Mouse (Mus musculus) CH12.LX (cell line): ENCODE measurements around the gene Fam160a2. TPM values are rescaled to one million over a fixed set of nuclear protein-coding genes. Genes with fewer than 3 reads are reported as not detected.

Source experiments
- DNase-seq: peaks from one replicate; pipeline ENCODE4 v3.0.0-alpha.2; 2013; ENCODE audit errors: extremely low read depth
- H3K27ac ChIP-seq: 2 replicates; pipeline ENCODE4 v1.5.1; 2012; ENCODE audit warnings: low read depth, mild to moderate bottlenecking, control low read depth, moderate library complexity; ENCODE audit not compliant: insufficient read depth
- H3K27me3 ChIP-seq: replicated peaks from 2 replicates; pipeline ENCODE3; 2012; ENCODE audit warnings: inconsistent platforms
- H3K36me3 ChIP-seq, 2 experiments: replicated peaks in 1 of 2; 2 replicates each; pipeline versions ENCODE3 to v1.6.1; 2012; ENCODE audit warnings: inconsistent platforms in 1 of 2, low read length in 1 of 2, mild to moderate bottlenecking in 1 of 2, mixed read lengths in 1 of 2, moderate library complexity in 1 of 2; ENCODE audit not compliant: control insufficient read depth in 1 of 2, insufficient read depth in 1 of 2
- H3K4me1 ChIP-seq, 2 experiments: 2 replicates each; pipeline ENCODE4 v1.6.1; 2012; ENCODE audit warnings: inconsistent platforms in 1 of 2, moderate library complexity in 1 of 2; ENCODE audit not compliant: insufficient read depth in 2 of 2, control insufficient read depth in 1 of 2
- H3K4me2 ChIP-seq: 2 replicates; pipeline ENCODE4 v1.6.1; 2012; ENCODE audit warnings: low read depth, mild to moderate bottlenecking, control low read depth; ENCODE audit not compliant: poor library complexity, insufficient read depth, severe bottlenecking
- H3K4me3 ChIP-seq, 3 experiments: fragments of 150-350 bp in 1 of 3; sonication (generic) in 1 of 3; replicated peaks in 1 of 3; 2 replicates each; pipeline versions ENCODE3 to v1.5.1; 2011 to 2012; ENCODE audit warnings: low read depth in 2 of 3, low read length in 2 of 3, mild to moderate bottlenecking in 2 of 3, moderate library complexity in 2 of 3, control low read depth in 1 of 3, improper control_type of control experiment in 1 of 3, inconsistent platforms in 1 of 3, mixed read lengths in 1 of 3; ENCODE audit not compliant: poor library complexity in 1 of 3
- H3K79me2 ChIP-seq: replicated peaks from 2 replicates; pipeline ENCODE4 v1.6.1; 2012; ENCODE audit warnings: mild to moderate bottlenecking, moderate library complexity; ENCODE audit not compliant: control insufficient read depth, poor library complexity, insufficient read depth, severe bottlenecking; ENCODE audit errors: extremely low read depth
- H3K9ac ChIP-seq: 2 replicates; pipeline ENCODE4 v1.6.1; 2012; ENCODE audit warnings: low read depth, mild to moderate bottlenecking, control low read depth, moderate library complexity; ENCODE audit not compliant: insufficient read depth
- H3K9me3 ChIP-seq: replicated peaks from 2 replicates; pipeline ENCODE3; 2012; ENCODE audit warnings: low read length, inconsistent platforms, mixed read lengths
- BHLHE40 ChIP-seq: IDR thresholded peaks from 2 replicates; pipeline ENCODE4 v1.6.1; 2011; ENCODE audit warnings: mild to moderate bottlenecking, low read depth, low read length, improper control_type of control experiment
- CHD1 ChIP-seq: IDR thresholded peaks from 2 replicates; pipeline ENCODE4 v1.6.1; 2012; ENCODE audit warnings: low read depth, low read length, improper control_type of control experiment, inconsistent platforms
- CTCF ChIP-seq, 2 experiments: IDR thresholded peaks in 1 of 2; conservative IDR thresholded peaks in 1 of 2; 2 replicates each; pipeline ENCODE4 v1.5.1; 2011 to 2012; ENCODE audit warnings: low read depth in 2 of 2, low read length in 2 of 2, improper control_type of control experiment in 1 of 2, inconsistent platforms in 1 of 2, mild to moderate bottlenecking in 1 of 2, moderate library complexity in 1 of 2
- E2F4 ChIP-seq: IDR thresholded peaks from 2 replicates; pipeline ENCODE4 v1.6.1; 2011; ENCODE audit warnings: low read depth, low read length, improper control_type of control experiment; ENCODE audit not compliant: insufficient replicate concordance
- ELF1 ChIP-seq: IDR thresholded peaks from 2 replicates; pipeline ENCODE4 v1.6.1; 2014; ENCODE audit warnings: low read depth, mild to moderate bottlenecking, inconsistent platforms, low read length, improper control_type of control experiment
- EP300 ChIP-seq: IDR thresholded peaks from 2 replicates; pipeline ENCODE4 v1.6.1; 2011; ENCODE audit warnings: low read length, improper control_type of control experiment
- ETS1 ChIP-seq: conservative IDR thresholded peaks from 2 replicates; pipeline ENCODE4 v1.6.1; 2012; ENCODE audit warnings: low read depth, mild to moderate bottlenecking, inconsistent platforms, low read length, improper control_type of control experiment, moderate library complexity
- GABPA ChIP-seq: IDR thresholded peaks from 2 replicates; pipeline ENCODE4 v1.6.1; 2012; ENCODE audit warnings: low read depth, low read length, improper control_type of control experiment, inconsistent platforms; ENCODE audit not compliant: insufficient replicate concordance
- JUN ChIP-seq: IDR thresholded peaks from 2 replicates; pipeline ENCODE4 v1.6.1; 2011; ENCODE audit warnings: low read depth, mild to moderate bottlenecking, low read length, improper control_type of control experiment, moderate library complexity; ENCODE audit not compliant: insufficient read depth
- MEF2A ChIP-seq: IDR thresholded peaks from 2 replicates; pipeline ENCODE4 v1.6.1; 2014; ENCODE audit warnings: low read depth, mild to moderate bottlenecking, inconsistent platforms, low read length, improper control_type of control experiment, borderline replicate concordance
- MXI1 ChIP-seq: IDR thresholded peaks from 2 replicates; pipeline ENCODE4 v1.6.1; 2011; ENCODE audit warnings: mild to moderate bottlenecking, low read depth, low read length, improper control_type of control experiment
- MYC ChIP-seq: IDR thresholded peaks from 2 replicates; pipeline ENCODE4 v1.6.1; 2011; ENCODE audit warnings: low read depth, mild to moderate bottlenecking, improper control_type of control experiment, low read length
- NELFE ChIP-seq: IDR thresholded peaks from 2 replicates; pipeline ENCODE4 v1.6.1; 2011; ENCODE audit warnings: low read depth, low read length, improper control_type of control experiment
- NRF1 ChIP-seq: IDR thresholded peaks from 2 replicates; pipeline ENCODE4 v1.6.1; 2014; ENCODE audit warnings: low read depth, mild to moderate bottlenecking, inconsistent platforms, low read length, improper control_type of control experiment, moderate library complexity
- PAX5 ChIP-seq: IDR thresholded peaks from 2 replicates; pipeline ENCODE4 v1.6.1; 2012; ENCODE audit warnings: low read length, inconsistent platforms, mixed read lengths
- POLR2A ChIP-seq: IDR thresholded peaks from 2 replicates; pipeline ENCODE4 v1.6.1; 2011; ENCODE audit warnings: low read depth, mild to moderate bottlenecking, improper control_type of control experiment, low read length
- POLR2AphosphoS2 ChIP-seq: IDR thresholded peaks from 2 replicates; pipeline ENCODE4 v1.6.1; 2011; ENCODE audit warnings: low read depth, low read length, improper control_type of control experiment
- RAD21 ChIP-seq: IDR thresholded peaks from 2 replicates; pipeline ENCODE4 v1.6.1; 2011; ENCODE audit warnings: low read depth, mild to moderate bottlenecking, low read length, improper control_type of control experiment, moderate library complexity
- SIN3A ChIP-seq: IDR thresholded peaks from 2 replicates; pipeline ENCODE4 v1.6.1; 2012; ENCODE audit warnings: low read length, improper control_type of control experiment, inconsistent platforms
- SMC3 ChIP-seq: IDR thresholded peaks from 2 replicates; pipeline ENCODE4 v1.6.1; 2011; ENCODE audit warnings: low read depth, low read length, improper control_type of control experiment
- TBP ChIP-seq: conservative IDR thresholded peaks from 2 replicates; pipeline ENCODE4 v1.6.1; 2011; ENCODE audit warnings: low read depth, low read length, improper control_type of control experiment
- TCF12 ChIP-seq: IDR thresholded peaks from 2 replicates; pipeline ENCODE4 v1.6.1; 2014; ENCODE audit warnings: low read depth, mild to moderate bottlenecking, inconsistent platforms, low read length, improper control_type of control experiment
- UBTF ChIP-seq: IDR thresholded peaks from 2 replicates; pipeline ENCODE4 v1.6.1; 2012; ENCODE audit warnings: low read depth, mild to moderate bottlenecking, inconsistent platforms, low read length, improper control_type of control experiment, moderate library complexity
- USF1 ChIP-seq: IDR thresholded peaks from 2 replicates; pipeline ENCODE4 v1.6.1; 2014; ENCODE audit warnings: low read depth, mild to moderate bottlenecking, inconsistent platforms, low read length, improper control_type of control experiment
- ZC3H11A ChIP-seq: IDR thresholded peaks from 2 replicates; pipeline ENCODE4 v1.6.1; 2012; ENCODE audit warnings: low read depth, mild to moderate bottlenecking, inconsistent platforms, low read length, improper control_type of control experiment
- ZKSCAN1 ChIP-seq: IDR thresholded peaks from 2 replicates; pipeline ENCODE4 v1.6.1; 2012; ENCODE audit warnings: low read depth, inconsistent platforms, low read length, improper control_type of control experiment, borderline replicate concordance
- ZMIZ1 ChIP-seq: IDR thresholded peaks from 2 replicates; pipeline ENCODE4 v1.6.1; 2012; ENCODE audit warnings: low read depth, mild to moderate bottlenecking, inconsistent platforms, low read length, improper control_type of control experiment
- ZNF384 ChIP-seq: IDR thresholded peaks from 2 replicates; pipeline ENCODE4 v1.6.1; 2012; ENCODE audit warnings: low read depth, low read length, improper control_type of control experiment, inconsistent platforms
- dilution Hi-C: fragments of 300-500 bp; cut with MboI; formaldehyde crosslinking; loops from 2 replicates; pipeline ENCODE4 v1.14.3; 2020; ENCODE audit warnings: low sequenced_read_pairs; ENCODE audit not compliant: extremely low pct_unique_long_range_greater_than_20kb, extremely low pct_ligation_motif_present
- in situ Hi-C: fragments of 300-500 bp; cut with MboI; formaldehyde crosslinking; loops from 3 replicates; pipeline ENCODE4 v1.14.3; 2019; ENCODE audit warnings: low sequenced_read_pairs, low pct_ligation_motif_present, low pct_unique_long_range_greater_than_20kb, mixed read lengths
- polyA plus RNA-seq: library from polyadenylated mRNA; unstranded; fragments of >175 nt; gene quantifications from 2 replicates; pipeline ENCODE4 v1.2.1, GENCODE M21; 2012; ENCODE audit warnings: low read depth; ENCODE audit not compliant: insufficient read length
- total RNA-seq, 2 experiments: library from RNA; depleted of rRNA; stranded (reverse); fragments of 300-350 nt in 1 of 2; fragments of >200 nt in 1 of 2; gene quantifications; 2 replicates each; pipeline ENCODE4 v1.2.3; 2012 to 2014

Gene Fam160a2
- total and polyA plus RNA-seq, 3 experiments, result 3.1 to 7.2 (median 5.9) TPM

GRCm38 (mm10) chr7:105373976-105374375 is 25.9 kb downstream of the Fam160a2 start:
- DNase-seq, result no peak
- no peaks in the 10 kb centered on the region for H3K79me2 ChIP-seq
- peaks cover 0 to 10% of the 10 kb centered on the region in 2 experiments; a peak in 2 of 4 replicates for H3K4me1 ChIP-seq
- H3K9ac ChIP-seq, result no peak overlapping the region
- H3K27ac ChIP-seq, result no peak overlapping the region
- in situ Hi-C loops, result no loop called here
- no peaks in the 10 kb centered on the region for H3K9me3 ChIP-seq
- dilution Hi-C loops, result no loop called here
- no peaks in the 10 kb centered on the region for H3K27me3 ChIP-seq
- H3K36me3 ChIP-seq, result peaks cover 2 to 26% of the 10 kb centered on the region in 2 experiments
- TF ChIP-seq MXI1, result no peak
- TF ChIP-seq ZC3H11A, result no peak
- no peak for TF ChIP-seq JUN
- TF ChIP-seq TCF12, result no peak
- no peak for TF ChIP-seq SMC3
- no peak for TF ChIP-seq NELFE
- no peak for TF ChIP-seq BHLHE40
- TF ChIP-seq ZKSCAN1, result no peak
- no peak for TF ChIP-seq RAD21
- TF ChIP-seq EP300, result no peak
- TF ChIP-seq CTCF (conservative IDR thresholded peaks at IDR 0.05 in 1 of 2, IDR thresholded peaks at IDR 0.05 in 1 of 2; ENCODE audit: low read depth in 2 of 2, low read length in 2 of 2), result no peak
- TF ChIP-seq E2F4, result no peak
- TF ChIP-seq PAX5, result no peak
- TF ChIP-seq ZMIZ1, result no peak
- no peak for TF ChIP-seq POLR2A
- no peak for TF ChIP-seq MEF2A
- TF ChIP-seq TBP, result no peak
- no peak for TF ChIP-seq CHD1
- TF ChIP-seq ETS1, result no peak
- TF ChIP-seq NRF1, result no peak
- TF ChIP-seq, all 38 proteins: peak for 0
- no peak overlapping the region for H3K4me2 ChIP-seq
- no peak overlapping the region for H3K4me3 ChIP-seq

DNA sequence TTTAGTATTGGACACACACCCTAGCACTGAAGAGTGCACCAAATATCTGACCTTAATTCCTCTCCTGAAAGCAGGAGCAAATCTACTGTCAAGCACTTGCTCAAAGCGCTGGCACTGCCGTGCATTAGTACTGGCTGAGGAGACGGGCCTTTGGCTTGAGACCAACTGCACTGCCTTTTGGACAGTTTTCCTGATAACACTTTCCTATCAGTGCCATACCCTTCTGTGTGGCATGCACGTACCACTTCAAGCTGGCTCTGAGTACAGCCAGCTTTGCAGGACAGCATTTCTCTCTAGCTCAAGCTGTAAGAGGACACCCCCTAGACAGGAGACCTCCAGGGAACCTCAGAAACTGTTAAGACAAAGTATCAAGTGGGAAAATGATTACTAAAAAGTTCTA is 26.3 kb downstream of the Fam160a2 start:
- H3K9ac ChIP-seq, result no peak overlapping the region
- no peaks in the 10 kb centered on the region for H3K9me3 ChIP-seq
- no peak overlapping the region for H3K4me2 ChIP-seq
- in situ Hi-C loops, result no loop called here
- dilution Hi-C loops, result no loop called here
- no peak for DNase-seq
- no peaks in the 10 kb centered on the region for H3K79me2 ChIP-seq
- H3K36me3 ChIP-seq, result peaks cover 0 to 21% of the 10 kb centered on the region in 2 experiments
- H3K4me1 ChIP-seq, result peaks cover 0 to 10% of the 10 kb centered on the region in 2 experiments; a peak in 2 of 4 replicates
- no peaks in the 10 kb centered on the region for H3K27me3 ChIP-seq
- H3K27ac ChIP-seq, result no peak overlapping the region
- TF ChIP-seq GABPA, result no peak
- TF ChIP-seq SIN3A, result no peak
- TF ChIP-seq JUN, result no peak
- no peak for TF ChIP-seq POLR2A
- no peak for TF ChIP-seq USF1
- TF ChIP-seq POLR2AphosphoS2, result no peak
- TF ChIP-seq E2F4, result no peak
- no peak for TF ChIP-seq UBTF
- TF ChIP-seq ZKSCAN1, result no peak
- TF ChIP-seq CHD1, result no peak
- no peak for TF ChIP-seq ETS1
- no peak for TF ChIP-seq ELF1
- TF ChIP-seq MXI1, result no peak
- TF ChIP-seq TBP, result no peak
- no peak for TF ChIP-seq BHLHE40
- TF ChIP-seq EP300, result no peak
- no peak for TF ChIP-seq ZNF384
- no peak for TF ChIP-seq CTCF (conservative IDR thresholded peaks at IDR 0.05 in 1 of 2, IDR thresholded peaks at IDR 0.05 in 1 of 2; ENCODE audit: low read depth in 2 of 2, low read length in 2 of 2)
- no peak for TF ChIP-seq TCF12
- TF ChIP-seq MYC, result no peak
- H3K4me3 ChIP-seq, result no peak overlapping the region
